Mouse (Mus musculus) macrophage (primary cell): ENCODE data around the gene Prkd2. TPM values are rescaled to one million over a fixed set of nuclear protein-coding genes. Genes with fewer than 3 reads are reported as not detected.

Experiments
- H3K27ac ChIP-seq: fragments of 350-480 bp; formaldehyde crosslinking; 2 replicates; pipeline ENCODE4 v1.9.0; 2021
- H3K36me3 ChIP-seq: fragments of 350-480 bp; formaldehyde crosslinking; 2 replicates; pipeline ENCODE4 v1.9.0; 2021; ENCODE audit errors: inconsistent target
- H3K4me3 ChIP-seq: fragments of 350-480 bp; formaldehyde crosslinking; 2 replicates; pipeline ENCODE4 v1.9.0; 2021; ENCODE audit errors: inconsistent target
- H3K79me2 ChIP-seq: fragments of 350-480 bp; formaldehyde crosslinking; 2 replicates; pipeline ENCODE4 v1.9.0; 2021; ENCODE audit errors: inconsistent target
- WGBS: methylation state at CpG from one replicate; pipeline ENCODE4 v1.1.7; 2026; ENCODE audit warnings: inconsistent platforms; ENCODE audit not compliant: missing documents; 5-methylcytosine and 5-hydroxymethylcytosine counted together
- polyA plus RNA-seq: library from polyadenylated mRNA; stranded (reverse); fragments of 250-400 nt; gene quantifications from 3 replicates; pipeline ENCODE4 v1.2.4, GENCODE M21; 2018; ENCODE audit warnings: inconsistent platforms

Gene Prkd2
- polyA plus RNA-seq, 1 experiment from 2014 or later = 4.8 TPM

- Histone ChIP-seq H3K27ac (no peak overlapping the region), H3K36me3 (no peaks in the 10 kb centered on the region), H3K4me3 (no peak overlapping the region), H3K79me2 (no peaks in the 10 kb centered on the region)
- 87% methylated on average over 3 of the region's 6 CpGs for WGBS
These were observed 40.5 kb downstream of the Prkd2 start for GRCm38 (mm10) chr7:16883162-16883561.

DNA sequence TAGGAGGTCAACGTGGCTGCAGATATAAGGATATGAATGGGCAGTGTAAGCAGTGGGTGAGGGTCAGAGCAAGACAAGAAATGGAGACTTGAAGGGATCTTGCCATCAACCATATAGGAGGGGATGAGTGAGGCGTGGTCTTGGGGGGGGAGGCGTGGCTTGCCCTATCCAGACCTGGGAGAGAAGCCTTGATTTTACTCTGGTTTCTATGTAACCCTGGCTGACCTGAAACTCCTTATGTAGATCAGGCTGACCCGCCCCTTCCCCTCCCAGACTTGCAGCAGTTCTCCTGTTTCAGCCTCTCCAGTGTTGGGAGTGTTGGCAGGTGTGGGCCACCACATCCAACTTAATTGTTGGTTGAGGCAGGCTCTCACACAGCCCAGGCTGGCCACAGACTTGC, 41.6 kb downstream of the Prkd2 start:
- Histone ChIP-seq H3K27ac (no peak overlapping the region), H3K79me2 (no peaks in the 10 kb centered on the region), H3K36me3 (no peaks in the 10 kb centered on the region), H3K4me3 (no peak overlapping the region)
- WGBS = 67% methylated on average over 4 of the region's 4 CpGs

GRCm38 (mm10) chr7:16885271-16885776, 42.6 kb downstream of the Prkd2 start:
- H3K79me2 ChIP-seq = no peaks in the 10 kb centered on the region
- no peaks in the 10 kb centered on the region for H3K36me3 ChIP-seq
- H3K27ac ChIP-seq = no peak overlapping the region
- 22% methylated on average over 92 of the region's 95 CpGs for WGBS
- no peak overlapping the region for H3K4me3 ChIP-seq

GRCm38 (mm10) chr7:16885905-16886304, 43.2 kb downstream of the Prkd2 start:
- no peaks in the 10 kb centered on the region for H3K36me3 ChIP-seq
- no peak overlapping the region for H3K4me3 ChIP-seq
- no peak overlapping the region for H3K27ac ChIP-seq
- 65% methylated on average over 42 of the region's 59 CpGs for WGBS
- no peaks in the 10 kb centered on the region for H3K79me2 ChIP-seq

DNA sequence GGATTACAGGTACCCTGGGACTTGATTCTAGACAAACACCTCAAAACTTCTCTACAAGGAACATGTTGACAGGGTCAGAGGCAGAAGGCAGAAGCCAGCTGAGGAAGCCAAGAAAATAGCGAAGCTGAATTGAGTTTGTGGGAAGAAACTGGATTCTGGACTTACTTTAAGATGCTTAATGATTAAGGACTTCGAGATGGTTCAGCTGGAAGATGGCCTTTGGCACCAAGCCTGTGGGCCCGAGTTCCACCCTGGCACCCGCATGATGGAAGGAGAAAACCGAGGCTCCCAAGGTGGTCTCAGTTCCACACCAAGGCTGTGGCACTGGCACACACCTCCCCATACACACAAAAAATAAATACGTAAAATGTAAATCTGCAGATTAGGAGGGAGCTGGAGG, 47.8 kb downstream of the Prkd2 start:
- H3K27ac ChIP-seq = no peak overlapping the region
- no peak overlapping the region for H3K4me3 ChIP-seq
- no peaks in the 10 kb centered on the region for H3K79me2 ChIP-seq
- H3K36me3 ChIP-seq = no peaks in the 10 kb centered on the region
- WGBS = 74% methylated on average over 6 of the region's 6 CpGs

DNA sequence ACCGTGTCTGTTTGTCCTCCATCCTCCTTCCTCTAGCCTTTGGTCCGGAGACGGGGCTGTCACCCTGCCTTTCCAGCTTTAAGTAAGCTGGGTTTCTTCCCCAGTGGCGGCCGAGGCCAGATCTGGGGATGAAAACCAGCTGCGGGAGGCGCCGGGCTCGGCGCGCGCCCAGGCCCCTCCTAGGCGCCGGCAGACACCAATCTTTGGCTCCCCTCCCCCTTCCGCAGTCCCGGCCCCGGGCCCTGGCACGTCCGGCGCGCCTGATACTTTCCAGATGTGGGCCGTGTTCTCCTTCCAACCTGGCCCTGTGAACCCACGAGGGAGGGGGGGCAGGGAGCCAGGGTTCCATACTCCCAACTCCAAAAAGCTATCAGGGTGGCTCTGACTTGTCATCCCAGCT, 48.2 kb downstream of the Prkd2 start:
- no peak overlapping the region for H3K4me3 ChIP-seq
- WGBS = 14% methylated on average over 23 of the region's 23 CpGs
- H3K79me2 ChIP-seq = no peaks in the 10 kb centered on the region
- no peaks in the 10 kb centered on the region for H3K36me3 ChIP-seq
- H3K27ac ChIP-seq = no peak overlapping the region

GRCm38 (mm10) chr7:16891641-16892351, 49.1 kb downstream of the Prkd2 start, which contains the start of gene Gng8:
Gng8 (plus strand) TSS chr7:16891786.
- WGBS = 1% methylated on average over 30 of the region's 30 CpGs

DNA sequence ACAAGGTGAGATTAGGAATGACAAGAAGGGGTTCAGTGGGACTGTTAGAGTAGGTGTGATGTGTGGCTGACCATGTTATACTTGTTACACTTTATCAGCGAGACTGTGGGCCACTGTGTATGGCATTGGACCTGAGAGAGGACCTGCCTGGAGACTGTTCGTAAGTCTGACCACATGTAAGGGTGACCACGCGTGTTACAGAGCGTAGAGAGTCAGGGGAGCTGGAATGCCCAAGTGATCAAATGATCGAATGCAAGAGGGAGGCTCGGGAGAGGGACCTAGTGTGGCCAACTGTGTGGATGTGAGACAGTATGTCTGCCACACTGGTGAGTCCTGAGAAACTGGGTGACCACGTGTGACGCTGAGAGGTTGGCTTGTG, 49.6 kb downstream of the Prkd2 start:
- Histone ChIP-seq H3K36me3 (no peaks in the 10 kb centered on the region), H3K27ac (no peak overlapping the region), H3K4me3 (no peak overlapping the region), H3K79me2 (no peaks in the 10 kb centered on the region)
- WGBS = 51% methylated on average over 9 of the region's 9 CpGs

More at GRCm38 (mm10) chr7:16891641-16892351, 49.1 kb downstream of the Prkd2 start, which contains the start of gene Gng8:
- Histone ChIP-seq H3K4me3 (peak within 1 kb of the TSS; percentile 15; the same call in 1 of the 2 replicates), H3K79me2 (no peaks in the 10 kb centered on the region), H3K27ac (no peak within 1 kb of the TSS), H3K36me3 (no peaks in the 10 kb centered on the region)

- WGBS = 38% methylated on average over 6 of the region's 6 CpGs
- H3K27ac ChIP-seq = no peak overlapping the region
These were observed 50.9 kb downstream of the Prkd2 start for GRCm38 (mm10) chr7:16893612-16894011.

DNA sequence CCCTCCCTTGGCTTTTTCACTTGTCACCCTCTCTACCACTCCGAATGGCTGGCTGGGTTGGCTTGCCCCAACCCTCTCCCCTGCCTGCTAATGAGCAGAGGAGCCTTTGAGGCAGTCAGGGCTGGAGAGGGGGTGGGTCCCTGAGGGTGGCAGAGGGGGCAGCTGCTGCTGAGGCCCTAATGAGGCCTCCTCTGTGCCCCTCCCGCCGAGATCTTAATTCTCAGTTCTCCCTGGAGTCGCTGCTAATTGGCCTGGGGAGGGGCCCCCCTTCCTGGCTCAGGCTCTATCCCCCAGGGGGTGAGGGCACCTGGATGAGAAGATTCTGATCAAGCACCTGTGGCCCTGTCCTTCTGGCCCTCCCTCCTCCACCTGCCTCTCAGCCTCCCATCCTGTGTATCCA, 51.6 kb downstream of the Prkd2 start:
- Histone ChIP-seq H3K79me2 (no peaks in the 10 kb centered on the region), H3K4me3 (no peak overlapping the region), H3K27ac (no peak overlapping the region), H3K36me3 (no peaks in the 10 kb centered on the region)
- WGBS = 53% methylated on average over 4 of the region's 4 CpGs

More at GRCm38 (mm10) chr7:16893612-16894011, 50.9 kb downstream of the Prkd2 start:
- H3K4me3 ChIP-seq = no peak overlapping the region
- H3K79me2 ChIP-seq = no peaks in the 10 kb centered on the region
- no peaks in the 10 kb centered on the region for H3K36me3 ChIP-seq

GRCm38 (mm10) chr7:16895000-16895399, 52.3 kb downstream of the Prkd2 start:
- Histone ChIP-seq H3K79me2 (no peaks in the 10 kb centered on the region), H3K36me3 (no peaks in the 10 kb centered on the region), H3K27ac (no peak overlapping the region), H3K4me3 (no peak overlapping the region)
- WGBS = 3% methylated on average over 23 of the region's 24 CpGs

DNA sequence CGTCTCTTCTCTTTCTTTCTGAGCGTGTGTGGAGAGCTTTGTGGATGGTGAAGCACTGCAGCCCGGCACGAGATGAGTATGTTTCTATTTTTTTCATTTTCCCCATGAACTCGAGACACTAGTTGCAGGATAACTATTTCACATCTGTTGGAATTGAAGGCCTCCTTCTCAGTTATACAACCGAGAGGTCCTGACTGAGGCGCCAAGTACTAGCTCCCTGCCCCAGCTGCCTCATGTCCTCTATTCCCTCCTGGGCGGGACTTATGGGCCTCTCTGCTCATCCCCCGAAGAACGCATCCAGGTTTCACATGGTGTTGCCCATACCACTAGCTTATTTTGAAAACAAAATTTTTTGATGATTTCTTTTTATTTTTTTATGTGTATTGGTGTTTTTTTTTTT, 52.8 kb downstream of the Prkd2 start:
- no peak overlapping the region for H3K4me3 ChIP-seq
- H3K27ac ChIP-seq = no peak overlapping the region
- no peaks in the 10 kb centered on the region for H3K79me2 ChIP-seq
- 48% methylated on average over 10 of the region's 10 CpGs for WGBS
- no peaks in the 10 kb centered on the region for H3K36me3 ChIP-seq

GRCm38 (mm10) chr7:16900526-16900925, 57.8 kb downstream of the Prkd2 start:
- Histone ChIP-seq H3K36me3 (no peaks in the 10 kb centered on the region), H3K4me3 (no peak overlapping the region), H3K79me2 (no peaks in the 10 kb centered on the region), H3K27ac (0 out of 2 replicates have a peak overlapping the region, but pooled peaks have one; percentile 25)
- 64% methylated on average over 5 of the region's 5 CpGs for WGBS

DNA sequence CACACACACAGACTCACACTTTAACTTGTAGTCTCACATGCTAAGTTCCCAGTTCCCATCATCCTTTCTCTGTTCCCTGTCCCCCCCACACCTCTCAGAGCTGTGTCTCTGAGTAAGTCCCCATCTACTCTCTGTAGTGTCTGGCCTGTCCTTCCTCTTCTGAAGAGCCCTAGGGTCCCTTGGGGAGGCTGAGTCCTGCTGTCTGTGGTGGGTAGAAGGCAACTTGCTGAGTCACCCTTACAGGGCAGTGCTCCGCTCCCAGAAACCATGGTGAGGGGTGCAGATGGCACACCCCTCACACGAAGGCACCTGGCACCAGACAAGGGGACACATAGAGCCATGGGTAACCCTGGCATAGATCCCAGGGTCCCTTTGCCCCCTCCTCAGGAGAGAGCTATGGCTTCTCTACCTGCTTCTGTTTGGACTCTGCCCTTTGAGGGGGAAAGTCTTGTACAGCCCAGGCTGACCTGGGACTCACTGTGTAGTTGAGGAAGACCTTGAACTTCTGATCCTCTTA, 60.8 kb downstream of the Prkd2 start:
- Histone ChIP-seq H3K4me3 (no peak overlapping the region), H3K79me2 (peaks cover 22% of the 10 kb centered on the region), H3K36me3 (no peaks in the 10 kb centered on the region), H3K27ac (peak overlapping the region; percentile 22)
- 21% methylated on average over 2 of the region's 2 CpGs for WGBS

GRCm38 (mm10) chr7:16904120-16904675, 61.5 kb downstream of the Prkd2 start:
- WGBS = 56% methylated on average over 9 of the region's 10 CpGs
- Histone ChIP-seq H3K79me2 (peaks cover 29% of the 10 kb centered on the region), H3K4me3 (no peak overlapping the region), H3K27ac (peak overlapping the region; percentile 22; the same call in 1 of the 2 replicates), H3K36me3 (no peaks in the 10 kb centered on the region)
